Mouse (Mus musculus) CD4-positive, CD25-positive, alpha-beta regulatory T cell, adult 4 months (primary cell): Measurements from ENCODE around the gene Nek7. TPM values are rescaled to one million over a fixed set of nuclear protein-coding genes. Genes with fewer than 3 reads are reported as not detected.

ENCODE experiments used
- ATAC-seq: one replicate; pipeline ENCODE4 v1.8.0; 2017
- polyA plus RNA-seq, 2 experiments: library from polyadenylated mRNA; unstranded; fragments of 100-300 nt; shearing (Covaris generic); gene quantifications; one replicate each; pipeline ENCODE4 v1.2.1; 2017

Gene Nek7
- polyA plus RNA-seq, 2 experiments from 2014 or later = 58.1 to 74.3 TPM

- no peak for ATAC-seq
These were observed 12.1 kb downstream of the Nek7 start for GRCm38 (mm10) chr1:138607862-138608261.

GRCm38 (mm10) chr1:138606771-138607170 lies 13.2 kb downstream of the Nek7 start:
- ATAC-seq = no peak

DNA sequence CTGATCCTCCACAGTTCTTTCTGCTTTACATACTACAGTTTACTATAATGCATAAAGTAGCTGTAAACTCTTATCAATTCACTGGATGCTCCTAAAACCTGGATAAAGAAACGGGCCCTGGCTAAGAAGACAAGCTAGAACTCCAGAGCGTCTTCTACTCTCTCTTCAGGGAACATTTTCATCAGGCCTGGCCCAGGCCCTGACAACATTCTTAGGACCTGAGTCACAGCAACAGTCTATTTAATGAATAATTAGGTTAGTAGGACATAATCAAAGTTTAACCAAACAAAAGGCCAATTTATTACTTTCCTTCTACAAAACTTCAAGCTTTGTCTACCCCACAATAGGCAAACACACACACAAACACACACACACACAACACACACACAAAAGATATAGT lies 15.2 kb downstream of the Nek7 start:
- no peak for ATAC-seq

DNA sequence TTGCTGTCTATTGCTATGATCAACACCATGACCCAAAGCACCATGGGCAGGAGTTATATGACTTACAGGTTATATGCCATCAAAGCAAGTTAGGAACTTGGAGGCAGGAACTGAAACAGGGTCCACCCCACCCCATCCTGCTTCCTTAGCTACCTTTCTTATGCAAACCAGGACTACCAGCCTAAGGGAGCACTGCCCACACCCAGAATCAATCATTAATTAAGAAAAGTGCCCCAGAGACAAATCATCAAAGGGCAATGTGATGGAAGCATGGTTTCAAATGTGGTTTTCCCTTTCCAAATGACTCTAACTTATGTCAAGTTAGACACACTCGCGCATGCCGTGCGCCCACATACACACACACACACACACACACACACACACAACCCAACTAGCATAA lies 16.0 kb downstream of the Nek7 start:
- peak; percentile 63 for ATAC-seq

- ATAC-seq = peak; percentile 47
These were observed 21.9 kb downstream of the Nek7 start for GRCm38 (mm10) chr1:138598087-138598486.

DNA sequence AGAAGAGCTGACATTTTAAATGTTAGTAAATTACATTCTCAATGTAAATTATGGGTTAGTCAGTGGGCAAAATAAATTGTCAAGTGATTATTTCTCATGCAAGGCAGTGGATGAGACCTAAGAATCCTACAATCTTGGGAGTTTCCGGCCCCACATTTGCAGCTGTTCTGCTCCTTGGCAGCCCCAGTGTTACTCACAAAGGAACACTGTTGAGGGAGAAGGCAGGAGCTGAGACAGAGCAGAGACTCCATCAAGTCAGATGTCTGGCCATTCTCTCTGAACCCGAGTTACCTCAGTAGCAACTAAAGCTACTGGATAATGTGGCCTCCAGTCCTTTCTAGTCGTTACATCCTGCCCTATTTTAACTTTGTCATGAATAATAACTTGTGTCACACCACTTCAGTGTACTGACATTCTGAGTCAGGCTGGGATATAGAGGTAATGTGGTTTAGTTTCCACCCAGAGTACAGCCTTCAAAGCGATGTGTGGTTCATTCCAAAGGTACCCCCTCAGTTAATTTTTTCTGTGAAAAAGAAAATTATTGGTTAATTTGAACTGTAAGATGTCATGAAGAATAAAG lies 23.7 kb downstream of the Nek7 start:
- ATAC-seq = peak; percentile 64

GRCm38 (mm10) chr1:138594910-138595309 lies 25.0 kb downstream of the Nek7 start:
- no peak for ATAC-seq

DNA sequence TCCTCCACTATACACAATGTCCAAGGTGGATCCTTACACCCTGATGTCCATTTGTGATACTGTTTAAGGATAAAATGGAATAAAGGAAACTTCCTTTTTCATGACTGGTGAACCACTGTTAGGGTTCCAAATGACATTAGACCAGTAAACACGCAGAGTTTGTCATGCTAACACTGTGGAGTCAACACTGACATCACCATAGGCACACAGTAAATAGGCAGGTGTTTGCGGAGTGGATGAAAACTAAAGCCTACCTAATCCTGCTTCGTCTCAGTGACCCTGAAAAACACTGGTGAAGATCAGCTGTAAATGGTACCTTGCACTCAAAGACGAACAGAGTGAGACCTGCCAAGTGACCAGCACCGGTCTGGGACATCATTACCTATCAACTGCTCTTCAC lies 26.0 kb downstream of the Nek7 start:
- no peak for ATAC-seq

- peak; percentile 48 for ATAC-seq
These were observed 27.5 kb downstream of the Nek7 start for GRCm38 (mm10) chr1:138592466-138592865.

DNA sequence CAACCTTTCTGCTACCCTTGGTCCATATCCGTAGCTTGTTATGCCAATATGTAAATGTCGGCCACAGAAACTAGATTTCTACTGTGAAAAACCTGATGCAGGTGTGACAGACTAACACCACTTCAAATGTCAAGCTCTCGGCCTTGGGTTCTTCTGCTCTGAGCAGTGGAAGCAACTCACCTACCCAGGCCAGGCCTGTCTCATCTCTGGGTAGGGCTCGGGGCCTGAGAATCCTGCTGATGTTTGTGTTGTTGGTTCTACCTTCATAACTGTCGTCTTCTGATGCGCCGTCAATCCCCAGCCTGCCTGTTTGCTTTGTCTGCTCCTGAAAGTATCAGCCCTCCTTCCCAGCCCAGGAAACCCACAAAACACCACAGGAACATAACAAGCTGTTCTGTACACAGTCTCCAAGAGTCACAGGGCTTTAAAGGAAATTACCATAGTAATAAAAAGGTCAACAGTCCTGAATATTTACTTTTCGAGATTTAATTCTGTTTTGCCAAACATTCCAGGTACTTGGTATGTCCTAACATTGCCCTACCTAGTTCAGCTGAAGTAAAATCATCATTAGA lies 29.4 kb downstream of the Nek7 start:
- peak; percentile 21 for ATAC-seq

DNA sequence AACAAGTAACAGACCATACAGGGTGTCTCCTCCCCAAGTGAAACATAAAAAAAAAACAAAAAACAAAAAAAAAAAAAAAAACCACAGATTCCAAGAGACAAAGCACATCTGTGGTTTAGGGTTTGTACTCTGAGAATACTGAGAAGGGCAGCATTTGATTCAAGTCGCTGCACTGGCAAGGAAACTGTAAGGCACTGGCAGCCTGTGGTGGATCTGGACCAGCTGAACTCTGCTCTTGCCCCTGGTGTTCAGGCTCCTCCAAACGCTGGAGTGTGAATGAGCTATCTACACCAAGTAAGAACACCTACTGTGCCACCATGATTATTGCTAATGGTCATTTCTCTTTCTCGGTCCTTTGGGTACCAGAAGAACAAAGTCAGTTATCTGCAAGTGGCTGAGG lies 30.8 kb downstream of the Nek7 start:
- no peak for ATAC-seq

DNA sequence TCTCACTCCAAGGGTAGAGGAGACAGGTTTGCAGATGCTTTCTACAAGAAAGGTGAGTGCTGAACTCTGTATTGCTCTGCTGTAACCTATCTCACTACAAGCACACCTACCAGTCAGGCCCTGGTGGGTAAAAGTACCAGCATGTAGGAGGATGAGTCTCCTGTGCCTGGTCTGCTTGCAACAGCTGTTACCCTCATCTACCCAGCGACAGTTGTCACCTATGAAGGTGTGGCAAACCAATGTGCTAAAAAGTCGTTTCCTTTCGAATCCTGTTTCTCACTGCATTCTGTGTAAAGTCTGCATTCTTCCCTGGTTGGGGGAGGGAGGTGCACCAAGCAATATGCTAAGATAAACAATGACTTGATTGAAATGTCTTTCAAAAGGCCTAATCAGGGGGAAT lies 32.1 kb downstream of the Nek7 start:
- ATAC-seq = peak; percentile 30

DNA sequence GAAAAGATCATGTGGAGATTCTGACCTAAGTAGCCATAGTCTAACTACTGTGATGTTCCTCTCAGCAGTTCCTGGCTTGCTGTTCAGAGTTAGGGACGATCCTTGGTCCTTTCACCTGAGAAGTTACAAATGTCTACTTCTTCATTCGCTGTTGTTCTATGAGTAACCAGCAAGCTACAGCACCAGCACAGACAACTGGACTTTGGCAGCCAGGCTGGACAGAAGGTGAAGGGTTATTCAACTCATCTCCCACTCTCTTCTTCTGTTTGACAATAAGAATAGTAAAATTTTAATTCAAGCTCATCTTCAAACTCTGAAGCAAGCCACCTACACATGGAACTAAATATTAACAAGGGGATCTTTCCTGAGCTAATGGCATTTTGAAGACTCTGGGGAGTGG lies 33.0 kb downstream of the Nek7 start:
- ATAC-seq = no peak

GRCm38 (mm10) chr1:138584423-138585013 lies 35.4 kb downstream of the Nek7 start:
- peak; percentile 64 for ATAC-seq

- ATAC-seq = no peak
These were observed 37.7 kb downstream of the Nek7 start for GRCm38 (mm10) chr1:138582225-138582624.

DNA sequence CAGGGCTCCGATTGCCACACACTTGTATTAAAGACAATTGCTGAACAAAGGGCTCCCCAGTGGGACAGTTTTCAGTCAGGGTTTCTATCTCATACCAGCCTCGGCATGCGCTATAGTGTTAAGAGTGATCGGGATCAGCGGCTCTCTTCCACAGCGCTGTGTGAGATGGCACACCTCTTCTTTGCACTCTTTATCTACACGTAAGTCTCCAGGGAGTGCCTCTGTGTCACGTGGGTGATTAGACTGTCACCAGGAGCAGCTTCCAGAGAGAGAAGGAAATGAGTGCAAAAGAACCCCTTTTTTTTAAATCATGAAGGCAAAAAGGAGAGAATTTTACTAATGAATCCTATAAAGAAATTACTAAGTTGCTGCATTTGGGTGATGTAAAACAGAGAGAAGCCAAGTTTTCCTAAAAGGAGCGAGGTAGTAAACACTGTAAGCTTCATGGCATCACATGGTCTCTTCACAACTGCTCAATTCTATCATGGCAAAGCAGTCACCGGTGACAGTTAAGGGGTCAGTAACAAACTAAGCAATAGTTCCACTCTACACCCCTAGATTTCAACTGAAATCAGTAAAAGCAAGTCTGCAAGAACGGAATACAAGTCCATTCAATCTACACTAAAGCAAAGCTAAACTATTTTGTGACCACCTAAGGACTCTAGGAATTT lies 40.0 kb downstream of the Nek7 start:
- no peak for ATAC-seq

- ATAC-seq = no peak
These were observed 40.7 kb downstream of the Nek7 start for GRCm38 (mm10) chr1:138579207-138579606.

- no peak for ATAC-seq
These were observed 43.1 kb downstream of the Nek7 start for GRCm38 (mm10) chr1:138576803-138577202.

DNA sequence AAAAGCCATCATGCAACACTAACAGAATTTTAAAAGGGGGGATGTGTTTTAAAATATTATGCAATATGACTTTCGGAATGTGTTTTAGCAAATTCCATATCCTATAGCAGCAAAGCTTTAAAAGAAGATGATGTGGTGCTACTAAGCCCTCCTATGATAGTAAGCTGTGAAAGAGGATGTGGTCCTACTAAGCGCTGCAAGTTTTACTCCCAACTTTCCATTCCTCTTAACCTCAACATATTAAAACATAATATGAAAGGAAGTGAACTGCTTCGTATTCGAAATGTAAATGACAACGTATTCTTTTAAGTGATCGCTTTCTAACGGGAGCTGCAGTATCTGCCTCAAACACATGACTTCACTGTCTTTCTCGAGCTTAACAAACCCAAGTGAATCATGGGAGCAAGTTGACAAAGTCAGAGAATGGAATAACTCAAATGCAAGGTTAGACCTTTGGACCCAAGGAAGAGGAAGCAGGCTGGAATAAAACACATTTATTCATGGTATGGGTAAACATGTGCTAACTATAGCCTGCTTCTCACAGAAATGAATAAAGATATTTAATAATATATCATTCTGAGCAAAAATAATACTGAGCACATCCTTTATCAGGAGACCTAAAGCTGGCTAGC lies 43.8 kb downstream of the Nek7 start:
- no peak for ATAC-seq

GRCm38 (mm10) chr1:138575629-138576028 lies 44.3 kb downstream of the Nek7 start:
- no peak for ATAC-seq

- ATAC-seq = no peak
These were observed 48.2 kb downstream of the Nek7 start for GRCm38 (mm10) chr1:138571565-138572361.

- no peak for ATAC-seq
These were observed 48.9 kb downstream of the Nek7 start for GRCm38 (mm10) chr1:138571038-138571441.
